Mouse (Mus musculus): ENCODE data around the gene Lhfp.
A peak's percentile ranks its signal among the peaks of the same experiment; 100 is the strongest.

Gene Lhfp

DNA sequence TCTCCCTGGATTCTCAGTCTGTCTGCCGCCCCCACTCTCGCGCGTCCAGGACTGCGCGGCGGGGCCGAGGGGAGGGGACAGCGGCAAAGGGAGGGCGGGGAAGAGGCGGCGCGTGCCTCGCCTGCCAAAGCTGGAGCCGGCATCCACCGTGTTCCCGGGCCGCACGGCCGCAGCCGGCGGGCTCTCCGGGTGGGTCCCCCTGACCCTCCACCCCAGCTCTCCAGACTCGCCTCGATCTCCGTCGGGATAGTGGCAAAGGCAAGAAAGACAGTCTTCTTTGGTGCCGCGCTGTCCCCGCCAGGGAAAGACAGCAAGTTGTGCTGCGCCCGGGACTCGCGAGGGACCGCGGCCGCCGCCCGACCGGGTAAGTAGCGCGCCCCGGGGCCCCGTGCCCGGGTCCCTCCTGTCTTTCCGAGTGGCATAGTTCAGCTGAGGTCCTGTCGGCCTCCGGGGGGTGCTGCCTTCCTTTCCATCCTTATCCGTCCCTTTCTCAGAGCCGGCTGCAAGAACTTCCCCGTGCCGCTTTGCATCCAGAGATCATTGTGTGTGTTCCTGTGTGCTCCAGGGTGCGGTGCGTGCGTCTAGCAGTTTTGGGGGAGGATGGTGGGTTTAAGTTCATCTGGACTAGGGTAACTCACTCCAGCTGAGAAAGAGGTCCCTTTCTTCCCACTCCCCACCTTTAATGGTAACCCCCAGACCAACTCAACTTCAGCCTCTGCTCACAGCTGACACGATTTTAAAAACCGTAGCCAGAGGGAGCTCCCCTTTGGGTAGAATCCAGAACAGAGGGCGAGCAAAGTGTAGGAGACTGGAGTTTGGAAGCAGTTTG, at the start of gene Lhfp:
Gene Lhfp (plus strand): TSS at position 118 of the 829 bp plus-strand sequence.
- DNase-seq (ENCODE audit: low read depth, low spot score): peak; percentile 16

DNA sequence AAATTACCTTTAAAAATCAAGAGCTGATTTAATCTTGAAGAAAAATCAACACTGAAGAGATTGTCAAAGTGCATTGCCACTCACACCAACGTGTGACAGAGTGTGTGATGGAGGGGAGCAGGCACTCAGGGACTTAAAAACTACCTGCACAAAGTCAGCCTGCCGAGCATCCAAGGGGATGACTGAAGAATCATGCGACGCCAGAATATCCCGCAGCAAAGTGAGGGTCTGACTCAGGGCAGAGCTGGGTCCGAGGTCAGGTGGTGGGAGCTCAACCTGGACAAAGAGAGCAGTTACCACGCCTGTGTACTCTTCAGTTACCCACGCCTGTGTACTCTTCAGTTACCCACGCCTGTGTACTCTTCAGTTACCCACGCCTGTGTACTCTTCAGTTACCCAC, 48.0 kb upstream of the Lhfp start:
- DNase-seq (ENCODE audit: low read depth, low spot score): no peak

DNA sequence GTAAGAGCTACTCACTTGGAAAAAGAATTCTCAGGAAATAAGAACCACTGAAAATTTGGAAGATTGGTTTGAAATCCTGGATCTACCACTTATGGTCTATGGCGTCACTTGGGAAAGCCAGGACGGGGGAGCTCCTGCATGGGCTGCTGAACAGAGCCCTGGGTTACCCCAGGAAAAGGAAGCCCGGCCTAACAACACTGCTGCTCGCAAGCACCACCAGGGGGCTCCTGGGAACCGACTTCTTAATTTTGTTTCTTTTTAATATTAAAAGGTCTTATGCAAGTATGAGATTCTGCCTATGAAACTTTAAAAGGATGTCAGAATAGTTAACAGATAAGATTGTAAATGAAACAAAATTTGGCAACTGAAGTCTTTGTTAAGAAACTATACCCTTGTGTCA, 46.7 kb upstream of the Lhfp start:
- no peak for DNase-seq (ENCODE audit: low read depth, low spot score)

DNA sequence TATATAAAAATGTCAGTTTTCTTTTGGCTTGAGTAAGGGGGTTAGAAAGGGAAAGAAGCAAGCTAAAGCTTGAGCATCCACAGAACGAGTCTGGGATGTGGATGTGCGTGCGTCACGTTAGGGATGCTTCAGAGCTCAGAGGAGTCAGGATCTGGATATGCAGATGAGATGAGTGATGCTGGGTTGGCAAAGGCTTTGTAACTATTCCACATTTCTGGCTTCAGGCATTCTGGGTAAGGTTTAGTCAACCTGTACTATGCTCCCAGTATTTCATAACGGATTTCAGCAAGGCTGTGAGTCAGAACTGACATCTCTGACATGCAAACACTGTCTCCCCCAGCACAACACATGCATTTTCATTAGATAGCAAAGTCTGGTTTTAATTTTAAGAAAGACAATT, 44.7 kb upstream of the Lhfp start:
- no peak for DNase-seq (ENCODE audit: low read depth, low spot score)

DNA sequence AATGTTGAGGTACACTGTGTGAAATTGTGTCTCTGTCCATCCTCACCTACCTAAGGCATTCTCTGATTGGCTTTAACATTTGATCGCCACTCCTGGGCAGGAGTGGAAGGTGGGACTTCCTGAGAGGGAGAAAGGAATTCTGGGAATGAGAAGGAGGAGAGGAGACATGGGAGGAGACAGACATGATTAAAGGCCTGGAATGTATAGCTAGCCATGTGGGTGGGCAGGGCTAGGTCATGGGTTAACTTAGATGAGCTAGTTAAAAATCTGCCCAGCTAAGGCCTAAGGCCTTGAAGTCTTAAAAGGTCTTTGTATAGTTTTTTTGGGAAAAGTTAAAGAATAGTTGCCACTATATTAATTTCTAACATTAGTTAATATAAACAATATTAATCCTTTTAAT, 43.9 kb upstream of the Lhfp start:
- no peak for DNase-seq (ENCODE audit: low read depth, low spot score)

DNA sequence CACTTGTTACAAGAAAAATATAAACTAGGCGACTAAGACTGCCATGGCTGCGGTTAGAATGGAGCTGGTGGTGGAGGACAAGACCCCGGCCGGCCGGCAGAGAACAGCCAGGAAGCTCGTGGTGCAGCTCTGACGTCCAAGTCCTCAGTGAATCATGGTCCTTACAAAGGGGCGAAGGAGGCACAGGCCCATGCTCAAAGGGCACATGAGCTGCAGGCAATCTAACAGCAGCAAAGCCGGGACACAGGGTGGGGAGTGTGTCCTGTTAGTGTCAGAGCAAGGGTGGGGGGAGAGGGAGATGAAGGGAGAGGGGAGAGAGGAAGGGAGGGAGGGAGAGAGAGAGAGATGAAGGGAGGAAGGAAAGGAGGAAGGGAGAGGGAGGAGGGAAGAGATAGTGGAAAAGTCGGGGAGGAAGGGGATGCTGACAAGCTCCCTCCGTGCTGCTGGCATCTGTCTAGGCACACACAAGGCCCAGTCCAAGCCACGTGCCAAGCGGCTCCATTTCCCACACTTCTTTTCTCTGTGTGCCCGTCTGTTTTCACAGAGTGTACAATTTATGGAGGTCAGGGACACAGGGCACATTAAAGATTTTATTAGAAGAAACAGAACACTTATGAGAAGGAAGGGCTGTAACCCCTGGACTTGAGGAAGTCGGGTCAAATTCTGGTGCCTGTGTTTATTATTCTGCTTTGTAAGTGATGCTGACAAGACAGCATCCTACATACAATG, 42.1 kb upstream of the Lhfp start:
- DNase-seq (ENCODE audit: low read depth, low spot score): no peak

DNA sequence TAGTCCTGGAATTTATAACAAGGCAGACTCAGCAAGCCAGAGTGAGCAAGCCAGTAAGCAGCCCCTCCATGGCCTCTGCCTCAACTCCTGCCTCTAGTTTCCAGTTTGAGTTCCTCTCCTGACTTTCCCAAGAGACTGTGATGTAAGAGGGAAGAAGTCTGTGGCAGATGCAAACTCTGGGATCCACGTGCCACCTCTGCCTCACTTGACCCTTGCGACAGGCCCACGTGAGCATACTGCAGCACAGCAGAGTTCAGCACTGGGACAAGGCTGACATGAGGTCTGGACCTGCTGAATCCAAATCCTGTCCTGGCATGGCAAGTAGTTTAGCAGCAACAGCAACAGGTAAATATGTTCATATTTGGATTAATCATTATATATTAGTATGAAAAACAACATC, 41.3 kb upstream of the Lhfp start:
- DNase-seq (ENCODE audit: low read depth, low spot score): no peak

DNA sequence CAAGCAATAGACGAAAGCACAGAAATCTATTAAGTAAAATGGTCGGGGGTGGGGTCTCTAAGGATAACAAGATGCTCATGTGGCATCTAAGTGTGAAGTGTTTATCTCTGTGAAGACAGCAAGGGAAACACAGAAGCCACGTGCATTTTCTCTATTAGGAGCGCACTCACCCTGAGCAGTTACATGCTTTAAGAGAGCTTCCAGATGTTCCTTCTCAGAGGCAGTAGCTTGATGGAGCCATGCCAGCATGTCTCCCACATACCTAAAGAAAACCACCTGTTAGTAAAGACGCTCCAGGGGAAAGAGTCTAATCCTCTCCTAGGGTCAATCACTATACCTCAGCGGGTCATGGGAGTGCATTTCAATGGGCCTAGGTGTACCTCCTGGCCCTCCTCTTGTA, 39.3 kb upstream of the Lhfp start:
- DNase-seq (ENCODE audit: low read depth, low spot score): no peak

DNA sequence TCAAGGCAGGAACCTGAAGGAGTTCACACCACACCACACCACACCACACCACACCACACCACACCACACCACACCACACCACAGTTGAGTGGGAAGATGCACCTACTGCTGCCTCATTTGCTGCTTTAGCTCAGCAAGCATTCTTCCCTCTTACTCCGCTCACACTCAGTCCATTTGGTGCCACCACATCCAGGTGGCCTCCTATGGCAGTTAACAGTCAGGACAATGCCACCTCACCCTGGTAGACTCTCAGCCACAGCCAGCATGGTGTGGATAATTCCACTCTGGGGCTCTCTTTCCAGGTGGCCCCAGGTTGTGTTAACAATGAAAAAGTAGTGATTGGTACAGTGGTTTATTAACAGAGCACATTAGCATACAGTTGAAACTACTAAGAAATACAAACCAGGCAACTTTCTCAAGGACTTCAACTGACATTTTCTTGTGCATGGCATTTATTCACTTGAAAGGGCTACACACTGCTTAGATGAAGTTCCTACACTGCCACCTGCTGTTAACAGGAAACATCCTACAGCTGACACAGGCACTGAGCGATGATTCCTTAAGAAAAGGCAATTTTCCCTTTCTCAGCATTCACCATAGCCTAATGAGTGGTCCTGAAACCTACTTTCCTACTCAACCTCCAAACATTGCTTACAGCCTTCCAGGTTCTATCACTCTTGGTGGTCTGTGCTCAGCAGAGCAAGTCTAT, 36.8 kb upstream of the Lhfp start:
- no peak for DNase-seq (ENCODE audit: low read depth, low spot score)

DNA sequence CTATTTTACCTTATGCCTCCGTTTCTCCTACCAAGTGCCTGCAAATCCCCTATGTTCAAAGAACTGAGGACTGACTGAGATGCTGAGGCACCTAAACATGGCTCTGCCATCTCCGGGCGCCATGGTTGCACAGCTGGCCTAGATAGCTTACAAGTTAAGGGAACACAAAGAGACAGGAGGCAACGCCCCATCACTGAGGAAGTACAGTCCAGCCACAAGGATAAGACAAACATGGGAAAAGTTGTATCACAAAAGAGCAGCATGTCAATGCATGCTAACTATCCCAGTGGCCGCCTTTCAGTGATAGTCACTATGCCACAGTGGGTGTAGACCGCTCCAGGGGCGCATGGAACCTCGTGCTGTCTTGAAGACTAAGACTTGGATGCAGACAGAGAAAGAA, 33.9 kb upstream of the Lhfp start:
- no peak for DNase-seq (ENCODE audit: low read depth, low spot score)

DNA sequence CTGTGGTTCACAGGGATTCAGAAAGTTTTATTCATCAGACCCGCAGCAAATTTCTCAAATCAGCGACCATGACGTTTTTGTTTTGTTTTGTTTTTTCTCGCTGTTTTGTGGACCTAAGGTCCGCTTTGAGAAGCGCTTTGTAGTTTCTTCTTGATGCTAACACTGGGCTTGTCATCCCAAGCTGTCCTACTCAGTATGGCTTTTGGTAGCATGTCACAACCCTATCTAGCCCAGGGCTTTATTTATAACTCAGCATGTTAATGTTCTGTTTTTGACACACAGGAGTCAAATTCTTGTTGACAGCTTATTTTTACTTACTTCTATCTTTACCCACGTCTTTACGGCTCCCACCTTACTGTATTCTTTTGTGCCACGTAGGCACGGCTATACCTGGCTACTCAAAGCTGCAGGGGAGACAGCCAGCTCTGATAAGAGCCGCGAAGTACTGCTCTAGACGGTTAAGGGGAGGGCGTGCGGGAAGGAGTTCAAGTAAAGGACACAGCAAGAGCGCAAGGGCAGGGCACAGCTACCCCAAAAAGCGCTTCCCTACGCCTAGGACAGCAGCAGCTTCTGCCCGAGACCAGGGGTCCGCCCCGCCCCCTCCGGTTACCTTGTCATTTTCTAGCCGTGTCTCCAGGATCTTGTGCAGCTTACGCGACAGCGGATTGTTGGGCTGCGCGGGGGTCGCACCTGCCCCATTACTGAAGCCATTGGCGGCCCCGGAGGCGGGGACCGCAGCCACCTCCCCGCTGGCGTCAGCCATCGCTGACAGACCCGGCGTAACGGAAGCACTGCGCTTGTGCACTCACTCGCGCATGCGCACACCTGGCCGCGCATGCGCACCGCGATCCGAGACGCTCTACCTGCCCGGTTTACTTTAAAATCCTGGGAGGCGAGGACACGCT, 24.6 kb upstream of the Lhfp start, which contains the start of gene Cog6:
Gene Cog6 (minus strand): TSS at position 802 of the 905 bp plus-strand sequence.
- DNase-seq (ENCODE audit: low read depth, low spot score): peak; percentile 78

DNA sequence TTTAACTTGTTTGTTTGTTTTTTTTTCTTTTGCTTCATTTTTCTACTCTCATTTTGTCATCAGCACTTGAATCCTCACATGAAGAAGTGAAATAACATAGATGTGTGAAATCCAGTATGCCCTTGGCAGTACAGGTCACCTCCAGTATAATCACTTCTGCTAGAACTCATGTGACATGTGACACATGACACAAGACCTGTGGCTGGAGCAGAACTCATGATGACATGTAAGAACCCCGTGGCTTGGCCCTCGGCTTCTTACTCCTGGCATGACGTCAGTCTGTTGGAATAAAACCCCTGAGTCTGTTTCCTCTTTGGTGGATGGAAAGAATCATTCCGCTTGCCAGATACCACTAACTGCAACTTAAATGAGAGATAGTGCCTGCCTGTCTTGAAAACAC, 14.0 kb upstream of the Lhfp start:
- no peak for DNase-seq (ENCODE audit: low read depth, low spot score)

DNA sequence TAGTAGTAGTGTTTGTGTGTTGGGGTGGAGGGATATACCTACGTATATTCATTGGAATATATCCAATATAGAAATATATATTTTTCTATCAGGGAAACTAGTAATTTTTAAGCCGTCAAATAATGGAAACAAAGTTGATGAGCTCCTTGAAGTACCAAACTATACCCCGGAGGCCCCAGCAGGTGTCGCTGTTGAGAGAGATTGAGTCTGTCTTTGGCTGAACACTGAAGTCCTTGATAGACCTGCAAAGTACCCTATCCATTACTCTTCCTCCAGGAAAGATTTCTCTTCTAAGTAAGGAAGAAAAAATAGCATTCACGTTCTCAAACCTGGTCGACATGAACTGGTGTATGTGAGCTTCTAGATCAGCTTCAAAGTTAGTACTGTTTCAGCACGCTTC, 12.3 kb upstream of the Lhfp start:
- peak; percentile 55 for DNase-seq (ENCODE audit: low read depth, low spot score)

DNA sequence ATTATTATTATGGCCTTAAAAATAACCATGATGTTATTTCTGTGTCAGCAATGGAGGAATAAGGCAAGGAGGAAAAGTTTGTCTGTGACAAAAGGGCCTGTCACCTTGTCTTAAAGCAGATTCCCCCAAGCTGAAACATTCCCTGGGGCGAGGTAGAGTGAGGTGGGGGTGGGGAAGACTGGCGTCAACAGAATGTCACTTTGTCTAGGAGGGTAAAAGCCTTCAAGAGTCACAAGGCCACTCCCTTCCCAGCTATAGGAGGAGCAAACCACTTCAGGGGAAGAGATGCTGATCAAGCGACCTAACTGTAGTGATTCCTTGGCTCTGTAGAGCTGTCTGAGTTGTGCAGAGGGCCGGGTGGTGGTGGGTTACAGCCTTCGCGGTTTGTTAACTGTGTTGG, 9.7 kb upstream of the Lhfp start:
- no peak for DNase-seq (ENCODE audit: low read depth, low spot score)

DNA sequence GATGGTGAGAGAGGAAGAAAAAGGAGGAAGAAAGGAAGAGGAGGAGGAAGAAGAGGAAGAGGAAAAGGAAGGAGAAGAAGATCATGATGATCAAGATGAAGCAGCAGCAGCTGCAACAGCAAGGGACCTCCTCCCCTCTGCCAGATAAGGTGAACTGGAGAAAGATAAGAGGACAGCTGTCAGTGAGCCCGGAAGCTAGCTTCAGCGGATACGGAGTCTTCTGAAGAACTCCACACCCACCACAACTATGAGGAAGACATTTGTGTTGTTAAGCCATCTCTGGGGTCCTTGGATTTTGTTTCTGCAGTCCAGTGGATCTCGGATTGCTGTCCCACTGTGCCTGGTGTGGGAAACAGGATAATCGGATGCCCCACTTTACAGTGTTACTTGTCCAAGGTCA, 8.9 kb upstream of the Lhfp start:
- DNase-seq (ENCODE audit: low read depth, low spot score): no peak

DNA sequence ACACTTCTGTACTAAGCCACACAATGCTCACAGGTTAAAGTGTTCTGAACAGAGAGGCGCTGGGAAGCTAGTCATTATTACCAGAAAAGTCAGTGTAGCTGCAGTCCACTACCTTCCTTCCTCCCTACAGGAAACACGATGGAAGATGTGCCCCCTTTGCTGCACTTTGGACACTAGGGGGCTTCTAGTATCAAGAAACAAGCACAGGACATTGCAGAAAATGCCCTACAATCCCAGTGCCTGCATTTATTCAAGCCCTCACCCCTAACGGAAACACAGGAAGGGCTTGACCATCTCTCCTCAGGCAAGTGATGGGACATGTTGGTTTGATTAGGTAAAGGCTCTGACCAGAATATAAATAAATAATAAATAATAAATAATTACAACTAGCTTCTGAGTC, 7.9 kb upstream of the Lhfp start:
- peak; percentile 24 for DNase-seq (ENCODE audit: low read depth, low spot score)

DNA sequence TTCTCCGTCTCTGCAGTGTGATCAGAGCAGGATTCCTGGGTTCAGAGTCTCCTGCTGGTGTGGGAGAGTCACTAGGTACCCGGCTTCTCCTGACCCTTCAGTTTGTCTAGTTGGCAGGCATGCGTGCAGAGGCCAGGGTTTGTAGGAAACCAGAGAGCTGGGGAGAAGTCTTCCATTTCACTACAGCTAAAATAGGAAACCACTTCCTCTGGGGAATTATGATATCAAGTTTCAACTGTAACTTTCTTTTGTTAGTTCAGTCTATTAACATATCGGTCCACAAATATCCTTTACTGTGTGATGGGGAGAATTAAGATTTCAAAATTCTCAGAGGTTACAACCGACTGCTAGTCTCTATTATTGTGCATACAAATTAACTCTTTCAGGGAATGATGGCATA, 5.3 kb upstream of the Lhfp start:
- DNase-seq (ENCODE audit: low read depth, low spot score): no peak

DNA sequence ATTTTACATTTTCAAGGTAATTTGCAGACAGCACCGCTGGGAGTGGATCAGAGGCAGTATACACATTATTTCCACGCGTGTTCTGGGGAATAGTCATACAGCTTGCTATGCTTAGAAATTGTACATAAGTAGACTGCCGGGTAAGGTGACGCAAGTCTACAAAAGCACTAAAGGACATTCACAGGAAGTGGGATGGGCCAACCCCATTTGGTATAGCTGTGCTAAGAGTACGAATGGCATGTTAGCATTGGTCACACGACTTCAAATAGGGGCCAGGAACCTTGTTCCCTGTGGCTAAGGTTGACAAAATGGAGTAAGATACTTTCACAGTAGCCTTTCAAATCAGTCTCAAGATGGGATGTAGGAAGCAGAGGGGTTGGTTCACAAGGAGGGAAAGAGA, 4.4 kb upstream of the Lhfp start:
- no peak for DNase-seq (ENCODE audit: low read depth, low spot score)

DNA sequence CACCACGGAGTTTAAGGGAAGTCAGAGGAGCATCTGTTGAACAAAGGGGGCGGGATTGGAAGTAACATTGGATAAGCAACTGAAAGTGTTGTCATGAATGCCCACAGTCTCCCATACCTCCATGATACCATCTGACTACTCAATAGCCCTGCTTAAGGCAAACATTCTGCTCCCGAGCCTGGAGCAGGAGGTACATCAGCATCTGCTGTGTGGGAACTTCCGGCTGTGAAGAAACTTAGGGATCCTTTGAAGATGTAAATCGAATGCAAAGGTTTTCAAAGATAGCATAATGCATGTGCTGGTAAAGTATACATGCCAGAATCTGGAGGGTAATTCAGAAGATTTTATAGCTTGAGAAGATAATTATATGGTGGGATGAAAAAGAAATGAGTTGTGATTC, 2.4 kb upstream of the Lhfp start:
- DNase-seq (ENCODE audit: low read depth, low spot score): no peak

DNA sequence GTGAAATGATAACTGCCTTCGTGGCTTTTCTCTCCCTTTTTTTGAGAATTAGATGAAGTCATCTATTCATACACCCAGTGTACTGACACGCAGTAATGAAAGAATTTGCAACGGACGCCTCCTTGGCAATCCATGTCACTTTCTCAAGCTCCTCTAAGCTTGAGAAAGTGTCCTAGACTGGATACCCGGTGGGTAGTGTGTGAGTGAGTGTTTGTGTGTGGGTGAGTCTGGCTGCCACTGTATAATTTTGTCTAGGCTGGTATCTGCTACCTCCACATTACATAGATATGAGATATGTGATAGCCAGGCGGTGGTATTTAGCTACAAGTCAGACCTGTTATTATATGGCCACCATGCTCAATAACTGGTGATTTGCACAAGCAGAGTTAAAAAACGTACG, 1.6 kb upstream of the Lhfp start:
- no peak for DNase-seq (ENCODE audit: low read depth, low spot score)

DNA sequence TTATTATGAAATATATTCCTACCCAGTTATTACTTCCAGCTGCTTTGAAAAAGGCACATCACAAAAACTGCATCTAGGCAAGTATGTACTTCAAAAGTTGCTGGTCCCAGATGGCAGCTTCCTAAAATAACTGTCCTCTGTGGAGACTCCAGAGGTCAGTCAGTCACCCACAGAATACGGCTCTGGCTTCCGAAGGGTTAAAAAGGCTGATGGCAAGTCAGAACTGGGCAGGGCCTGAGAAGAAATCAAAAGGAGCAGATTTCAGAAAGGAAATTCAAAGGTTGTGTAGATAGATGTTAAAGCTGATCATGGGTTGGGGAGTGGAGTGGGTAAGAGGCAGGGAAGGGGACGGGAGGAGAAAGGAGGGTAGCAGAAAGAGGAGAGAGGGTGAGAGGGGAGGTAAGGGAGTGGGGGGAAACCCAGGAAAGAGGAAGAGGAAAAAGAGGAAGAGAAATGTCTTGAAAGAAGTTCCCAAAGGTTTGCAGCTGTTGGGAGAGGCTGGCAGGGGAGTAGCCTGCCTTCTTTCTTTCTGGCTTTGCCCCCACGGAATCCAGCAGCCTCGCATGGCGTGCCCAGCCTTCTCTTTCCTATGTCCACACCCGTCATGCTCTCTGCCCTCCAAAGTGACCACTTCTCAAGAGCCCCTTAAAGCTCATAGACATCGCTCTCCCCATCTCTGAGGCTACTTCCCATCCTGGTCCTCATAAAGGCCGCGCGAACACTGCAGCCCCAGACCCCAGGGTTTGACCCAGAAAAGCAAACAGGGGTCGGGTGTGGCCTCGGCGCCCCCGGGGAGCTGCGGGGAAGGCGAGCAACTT, 526 bp upstream of the Lhfp start:
- no peak for DNase-seq (ENCODE audit: low read depth, low spot score)

Measured in retina, postnatal 7 days (tissue).